Mouse (Mus musculus) spleen, adult 10 weeks (tissue): ENCODE results near the gene Cyb561a3. TPM values are rescaled to one million over a fixed set of nuclear protein-coding genes. Genes with fewer than 3 reads are reported as not detected.

Experiments
- polyA plus RNA-seq: library from polyadenylated mRNA; stranded (reverse); fragments of 350-450 nt; fragmentation: Illumina TruSeq; extraction: RNeasy Lipid Tissue Mini Kit (QIAGEN cat#74804); gene quantifications from one replicate; pipeline ENCODE4 v1.2.3, GENCODE M21; 2015; ENCODE audit warnings: low replicate concordance; ENCODE audit not compliant: insufficient read depth

The Cyb561a3 gene
- polyA plus RNA-seq, result 181 TPM

GRCm38 (mm10) chr19:10576690-10577561 is at the start of gene Cyb561a3, which contains the start of gene Tmem138:
TSS of gene Cyb561a3 (plus strand) at chr19:10577172.
TSS of gene Tmem138 (minus strand) at chr19:10577362.

DNA sequence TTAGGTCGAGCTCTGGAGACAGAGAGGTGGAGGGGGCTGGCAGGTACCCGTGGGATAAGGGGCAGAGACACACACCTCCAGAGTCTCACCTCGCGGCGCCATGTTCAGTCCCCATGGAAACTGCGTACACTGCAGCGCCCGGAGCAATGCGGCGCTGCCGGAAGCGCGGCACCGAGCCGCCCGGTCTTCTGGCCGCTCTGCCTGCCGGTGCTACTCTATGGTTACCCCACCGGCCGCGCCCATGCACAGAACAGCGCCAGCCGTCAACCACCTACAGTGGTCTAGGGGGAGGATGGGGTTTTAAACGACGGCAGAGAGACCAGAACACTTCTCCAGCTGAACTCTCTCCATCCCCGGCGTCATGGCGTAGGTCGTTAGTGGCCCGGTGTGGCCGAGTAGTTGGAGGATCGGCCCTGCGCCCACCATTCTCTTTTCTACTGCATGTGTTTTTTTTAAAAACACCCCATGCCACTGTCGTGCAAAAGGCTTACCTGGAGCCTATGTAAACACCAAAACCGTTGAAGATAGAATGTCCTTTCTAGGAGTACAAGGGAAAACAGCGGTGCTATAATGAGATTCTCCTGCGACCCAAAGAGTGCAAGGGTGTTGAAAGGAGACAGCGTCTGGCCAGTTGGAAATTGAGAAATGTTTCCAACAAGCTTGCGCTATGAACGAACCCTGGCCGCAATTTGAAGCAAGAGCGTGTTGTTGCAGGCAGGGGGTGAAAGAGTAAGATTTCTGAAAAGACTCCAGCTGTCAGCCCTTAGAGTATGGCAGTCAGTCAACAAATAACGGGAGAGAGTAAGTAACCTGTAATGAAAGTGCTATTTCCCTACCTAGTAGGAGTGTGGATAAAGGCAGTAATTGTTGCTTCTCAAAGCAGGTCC is 21.1 kb upstream of the Cyb561a3 start, which contains the start of gene Tmem216:
Tmem216 (minus strand) TSS at position 615 of the 887 bp plus-strand sequence.

GRCm38 (mm10) chr19:10605293-10605900 is 28.4 kb downstream of the Cyb561a3 start, which contains the start of the genes Ddb1 and Tkfc:
TSS of gene Ddb1 (plus strand) at chr19:10605327.
TSS of gene Tkfc (minus strand) at chr19:10605654.

DNA sequence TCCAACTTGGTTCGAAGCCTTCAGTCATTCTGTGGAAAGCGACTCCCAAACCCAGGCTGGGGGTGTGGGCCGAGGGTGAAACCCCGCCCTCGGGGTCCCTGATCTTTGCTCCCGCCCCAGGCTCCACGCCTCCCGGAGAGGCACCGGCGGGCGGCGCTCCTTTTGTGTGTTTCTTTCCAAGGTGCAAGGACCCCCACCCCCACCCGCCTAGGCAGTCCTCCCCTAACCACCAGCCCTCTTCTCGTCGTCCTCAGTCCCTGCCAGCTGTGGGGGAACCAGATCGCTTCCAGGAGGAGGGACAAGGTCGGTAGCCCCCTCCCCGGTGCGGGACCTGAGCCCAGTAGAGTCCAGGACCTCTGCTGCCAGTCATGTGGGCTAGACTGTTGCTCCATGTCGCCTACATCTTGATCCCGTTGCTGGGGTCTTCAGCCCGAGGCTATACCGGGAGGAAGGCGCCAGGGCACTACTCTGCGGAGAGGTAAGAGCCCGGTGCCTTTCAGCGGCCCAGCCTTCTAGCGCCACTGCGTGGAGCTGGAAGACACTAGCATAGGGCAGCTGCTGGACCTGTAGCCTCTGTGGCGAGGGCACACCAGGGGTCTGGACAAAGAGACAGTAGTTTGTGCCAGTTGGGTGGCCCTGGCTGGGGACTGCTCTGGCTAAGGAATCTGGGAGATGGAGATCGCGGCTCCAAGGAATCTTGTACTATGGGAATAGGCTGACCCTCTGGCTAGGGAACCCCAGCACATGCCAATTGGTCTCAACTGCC is 57.3 kb downstream of the Cyb561a3 start, which contains the start of gene Vwce:
Vwce (plus strand) TSS at position 108 of the 766 bp plus-strand sequence.

Other genes starting within 250 kb of the Cyb561a3 start
- 0.21 TPM for gene Syt7, start 188.1 kb upstream of the Cyb561a3 start, polyA plus RNA-seq
- not detected for gene Lrrc10b, start 119.7 kb upstream of the Cyb561a3 start, polyA plus RNA-seq
- gene Ppp1r32, start 94.2 kb upstream of the Cyb561a3 start, polyA plus RNA-seq, result 0.58 TPM
- 176 TPM for gene Cpsf7, start 51.9 kb upstream of the Cyb561a3 start, polyA plus RNA-seq
- 102 TPM for gene Sdhaf2, start 51.0 kb upstream of the Cyb561a3 start, polyA plus RNA-seq
- 11.1 TPM for gene Tmem216, start 20.9 kb upstream of the Cyb561a3 start, polyA plus RNA-seq
- 17.3 TPM for gene Tmem138, start 190 bp downstream of the Cyb561a3 start, polyA plus RNA-seq
- gene Ddb1, start 28.2 kb downstream of the Cyb561a3 start, polyA plus RNA-seq, result 165 TPM
- 3.9 TPM for gene Tkfc, start 28.5 kb downstream of the Cyb561a3 start, polyA plus RNA-seq
- 0.08 TPM for gene Vwce, start 57.0 kb downstream of the Cyb561a3 start, polyA plus RNA-seq
- not detected for gene Pga5, start 100.9 kb downstream of the Cyb561a3 start, polyA plus RNA-seq
- 11.2 TPM for gene Vps37c, start 111.6 kb downstream of the Cyb561a3 start, polyA plus RNA-seq
- gene Cd5, start 161.8 kb downstream of the Cyb561a3 start, polyA plus RNA-seq, result 33.1 TPM